Mouse (Mus musculus) liver, postnatal 0 days (tissue): ENCODE results near the gene Mthfd1.

ENCODE experiments used
- CTCF ChIP-seq: sonication (generic); IDR thresholded peaks from 2 replicates; pipeline ENCODE4 v1.5.1; 2016; ENCODE audit warnings: antibody characterized with exemption, low read depth
- EP300 ChIP-seq: IDR thresholded peaks from 2 replicates; pipeline ENCODE4 v1.6.1; 2016; ENCODE audit warnings: antibody characterized with exemption, low read depth, mild to moderate bottlenecking

DNA sequence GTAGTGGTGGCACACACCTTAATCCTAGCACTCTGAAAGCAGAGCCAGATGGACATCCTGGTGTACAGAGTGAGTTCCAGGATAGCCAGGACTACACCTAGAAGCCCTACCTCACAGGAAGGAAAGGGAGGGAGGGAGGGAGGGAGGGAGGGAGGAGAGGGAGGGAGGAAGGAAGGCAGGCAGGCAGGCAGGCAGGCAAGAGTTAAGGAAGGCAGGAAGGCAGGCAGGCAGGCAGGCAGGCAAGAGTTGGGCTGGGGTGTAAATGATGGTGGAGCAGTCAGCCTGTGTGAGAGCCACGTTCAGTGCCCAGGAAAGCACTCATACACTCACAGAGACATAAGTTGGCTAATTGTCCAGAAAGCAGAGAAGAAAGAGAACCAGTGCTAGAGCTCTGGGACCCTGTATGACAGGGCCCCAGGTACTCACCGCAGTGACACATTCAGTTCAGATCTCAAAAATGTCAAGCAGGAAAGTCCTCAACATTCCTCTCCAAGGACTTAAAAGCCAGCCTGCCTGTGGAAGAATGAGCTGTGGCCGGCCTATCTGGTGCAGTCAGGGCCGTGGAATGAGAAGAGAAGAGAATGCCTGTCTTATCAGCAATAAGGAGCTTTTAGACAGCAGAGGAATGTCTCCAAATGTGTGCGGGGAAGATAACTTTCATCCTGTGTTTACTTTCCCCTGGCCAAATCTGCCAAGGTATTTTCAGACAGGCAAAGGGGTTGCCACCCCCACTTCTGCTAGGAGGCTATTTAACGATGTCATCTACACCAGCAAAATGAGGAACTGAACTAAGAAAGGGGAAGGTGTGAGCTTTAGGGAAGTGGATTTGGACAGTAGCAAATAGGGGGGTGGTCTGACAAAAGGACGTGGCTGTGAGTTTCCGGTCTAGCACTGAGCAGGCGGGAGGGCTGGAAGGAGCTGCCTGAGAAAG is 63.4 kb downstream of the Mthfd1 start:
- TF ChIP-seq CTCF (no peak), EP300 (peak; percentile 91)
